Mouse (Mus musculus) C2C12 (cell line): Measurements from ENCODE around the gene Nanp. TPM values are rescaled to one million over a fixed set of nuclear protein-coding genes. Genes with fewer than 3 reads are reported as not detected.

Source experiments
- H3K27me3 ChIP-seq: one replicate; pipeline ENCODE4 v1.6.1; 2011; ENCODE audit not compliant: control insufficient read depth, insufficient read depth, insufficient read length
- H3K36me3 ChIP-seq: one replicate; pipeline ENCODE4 v1.6.1; 2011; ENCODE audit not compliant: control insufficient read depth, insufficient read depth
- H3K4me3 ChIP-seq: one replicate; pipeline ENCODE4 v1.5.1; 2011; ENCODE audit warnings: mild to moderate bottlenecking, control low read depth; ENCODE audit not compliant: poor library complexity, insufficient read depth, severe bottlenecking
- H3K79me2 ChIP-seq: one replicate; pipeline ENCODE4 v1.6.1; 2011; ENCODE audit not compliant: control insufficient read depth, insufficient read depth
- H3K79me3 ChIP-seq: one replicate; pipeline ENCODE4 v1.6.1; 2011; ENCODE audit warnings: low read depth, control low read depth
- H3ac ChIP-seq: one replicate; pipeline ENCODE3; 2011; ENCODE audit warnings: low read depth; ENCODE audit not compliant: control insufficient read depth, insufficient read length
- CEBPB ChIP-seq: IDR thresholded peaks from one replicate; pipeline ENCODE4 v1.6.1; 2011; ENCODE audit warnings: low read depth, mild to moderate bottlenecking, control low read depth, moderate library complexity
- CTCF ChIP-seq: IDR thresholded peaks from one replicate; pipeline ENCODE4 v1.5.1; 2011; ENCODE audit not compliant: control insufficient read depth, insufficient read depth, insufficient read length
- FOSL1 ChIP-seq: IDR thresholded peaks from one replicate; pipeline ENCODE4 v1.8.0; 2011; ENCODE audit warnings: mild to moderate bottlenecking, low read length; ENCODE audit not compliant: poor library complexity, insufficient read depth, severe bottlenecking
- MAX ChIP-seq: IDR thresholded peaks from one replicate; pipeline ENCODE4 v1.6.1; 2011; ENCODE audit warnings: mild to moderate bottlenecking, control low read depth
- MYOD1 ChIP-seq: IDR thresholded peaks from one replicate; pipeline ENCODE4 v1.6.1; 2011; ENCODE audit warnings: low read depth; ENCODE audit not compliant: control insufficient read depth, insufficient read length
- MYOG ChIP-seq: IDR thresholded peaks from one replicate; pipeline ENCODE4 v1.6.1; 2011; ENCODE audit not compliant: control insufficient read depth, insufficient read length; ENCODE audit errors: extremely low read depth
- USF1 ChIP-seq: IDR thresholded peaks from one replicate; pipeline ENCODE4 v1.6.1; 2011; ENCODE audit warnings: low read depth, mild to moderate bottlenecking, control low read depth, moderate library complexity
- polyA plus RNA-seq: library from polyadenylated mRNA; unstranded; fragments of >200 nt; fragmentation: generic; extraction: Trizol; gene quantifications from one replicate; pipeline ENCODE4 v1.2.1, GENCODE M21; 2012; ENCODE audit warnings: missing spikeins

Nanp gene
- polyA plus RNA-seq, 1 experiment, result 7.2 TPM

- Histone ChIP-seq H3K27me3 (no peaks in the 10 kb centered on the region), H3K4me3 (no peak overlapping the region), H3K79me3 (peaks cover 30% of the 10 kb centered on the region), H3K79me2 (peaks cover 75% of the 10 kb centered on the region), H3ac (no peak overlapping the region), H3K36me3 (no peaks in the 10 kb centered on the region)
- TF ChIP-seq USF1 (no peak), CTCF (no peak), FOSL1 (no peak), MAX (no peak), MYOD1 (no peak), CEBPB (no peak), MYOG (no peak)
Measured at GRCm38 (mm10) chr2:151006281-151006945, 32.8 kb downstream of the Nanp start.

- no peaks in the 10 kb centered on the region for H3K27me3 ChIP-seq
- TF ChIP-seq FOSL1 (no peak), CEBPB (no peak), MAX (no peak), MYOD1 (no peak), CTCF (no peak), USF1 (no peak), MYOG (no peak)
- no peak overlapping the region for H3K4me3 ChIP-seq
Measured at GRCm38 (mm10) chr2:151004390-151004789, 34.8 kb downstream of the Nanp start.

GRCm38 (mm10) chr2:151003796-151004195, 35.4 kb downstream of the Nanp start:
- Histone ChIP-seq H3K79me2 (peaks cover 99% of the 10 kb centered on the region), H3K79me3 (peaks cover 41% of the 10 kb centered on the region), H3K36me3 (no peaks in the 10 kb centered on the region), H3K27me3 (no peaks in the 10 kb centered on the region), H3K4me3 (no peak overlapping the region), H3ac (no peak overlapping the region)
- TF ChIP-seq CEBPB (no peak), MYOD1 (no peak), MYOG (no peak), CTCF (no peak), MAX (no peak), FOSL1 (no peak), USF1 (no peak)

More at GRCm38 (mm10) chr2:151004390-151004789, 34.8 kb downstream of the Nanp start:
- H3ac ChIP-seq, result no peak overlapping the region
- H3K79me2 ChIP-seq, result peaks cover 95% of the 10 kb centered on the region
- peaks cover 37% of the 10 kb centered on the region for H3K79me3 ChIP-seq
- no peaks in the 10 kb centered on the region for H3K36me3 ChIP-seq

GRCm38 (mm10) chr2:151001619-151002175, 37.5 kb downstream of the Nanp start:
- peaks cover 43% of the 10 kb centered on the region for H3K79me3 ChIP-seq
- H3K27me3 ChIP-seq, result no peaks in the 10 kb centered on the region
- TF ChIP-seq CTCF, result no peak
- TF ChIP-seq MYOD1, result no peak
- TF ChIP-seq FOSL1, result no peak
- no peak for TF ChIP-seq MYOG
- TF ChIP-seq CEBPB, result no peak
- no peak for TF ChIP-seq USF1
- no peak for TF ChIP-seq MAX
- no peak overlapping the region for H3ac ChIP-seq
- no peaks in the 10 kb centered on the region for H3K36me3 ChIP-seq
- H3K79me2 ChIP-seq, result peaks cover 95% of the 10 kb centered on the region
- no peak overlapping the region for H3K4me3 ChIP-seq

GRCm38 (mm10) chr2:151000402-151001178, 38.6 kb downstream of the Nanp start:
- Histone ChIP-seq H3K79me2 (peaks cover 91% of the 10 kb centered on the region), H3K79me3 (peaks cover 37% of the 10 kb centered on the region), H3ac (no peak overlapping the region), H3K27me3 (no peaks in the 10 kb centered on the region), H3K4me3 (no peak overlapping the region), H3K36me3 (no peaks in the 10 kb centered on the region)
- peak; percentile 81 for TF ChIP-seq CTCF
- no peak for TF ChIP-seq CEBPB
